Mouse (Mus musculus) induced T-regulatory cell, adult 2 months (primary cell): ENCODE data around the gene Sarm1.

Experiments used
- DNase-seq: peaks from one replicate; pipeline ENCODE4 v3.0.0-alpha.2; 2012; ENCODE audit warnings: low read depth

Sarm1 gene

GRCm38 (mm10) chr11:78463286-78464036, 34.1 kb downstream of the Sarm1 start:
- no peak for DNase-seq

- DNase-seq: no peak
Measured at GRCm38 (mm10) chr11:78462669-78463068, 34.9 kb downstream of the Sarm1 start.

- DNase-seq: peak; percentile 48
Measured at GRCm38 (mm10) chr11:78461894-78462293, 35.7 kb downstream of the Sarm1 start.

GRCm38 (mm10) chr11:78458740-78459139, 38.8 kb downstream of the Sarm1 start:
- no peak for DNase-seq

- DNase-seq: peak; percentile 67
Measured at GRCm38 (mm10) chr11:78455308-78455707, 42.2 kb downstream of the Sarm1 start.

GRCm38 (mm10) chr11:78454276-78454675, 43.3 kb downstream of the Sarm1 start:
- DNase-seq: peak; percentile 42

GRCm38 (mm10) chr11:78453675-78454074, 43.9 kb downstream of the Sarm1 start:
- peak; percentile 90 for DNase-seq

GRCm38 (mm10) chr11:78450337-78450736, 47.2 kb downstream of the Sarm1 start:
- no peak for DNase-seq

- DNase-seq: no peak
Measured at GRCm38 (mm10) chr11:78448242-78448641, 49.3 kb downstream of the Sarm1 start.

- no peak for DNase-seq
Measured at GRCm38 (mm10) chr11:78447168-78447567, 50.4 kb downstream of the Sarm1 start.

- no peak for DNase-seq
Measured at GRCm38 (mm10) chr11:78443115-78443514, 54.4 kb downstream of the Sarm1 start.

- DNase-seq: no peak
Measured at GRCm38 (mm10) chr11:78438399-78438930, 59.1 kb downstream of the Sarm1 start.

- no peak for DNase-seq
Measured at GRCm38 (mm10) chr11:78437182-78437581, 60.4 kb downstream of the Sarm1 start.

GRCm38 (mm10) chr11:78435776-78436349, 61.7 kb downstream of the Sarm1 start:
- peak; percentile 73 for DNase-seq

GRCm38 (mm10) chr11:78434052-78434451, 63.5 kb downstream of the Sarm1 start:
- DNase-seq: no peak

GRCm38 (mm10) chr11:78431176-78431575, 66.4 kb downstream of the Sarm1 start:
- no peak for DNase-seq

- no peak for DNase-seq
Measured at GRCm38 (mm10) chr11:78430195-78430878, 67.2 kb downstream of the Sarm1 start.

GRCm38 (mm10) chr11:78428309-78428708, 69.2 kb downstream of the Sarm1 start:
- DNase-seq: no peak

- DNase-seq: no peak
Measured at GRCm38 (mm10) chr11:78427655-78428054, 69.9 kb downstream of the Sarm1 start.

GRCm38 (mm10) chr11:78425572-78425971, 72.0 kb downstream of the Sarm1 start:
- DNase-seq: no peak

GRCm38 (mm10) chr11:78424352-78424751, 73.2 kb downstream of the Sarm1 start:
- no peak for DNase-seq
